Mouse (Mus musculus): ENCODE results near the gene Tmprss5.

DNA sequence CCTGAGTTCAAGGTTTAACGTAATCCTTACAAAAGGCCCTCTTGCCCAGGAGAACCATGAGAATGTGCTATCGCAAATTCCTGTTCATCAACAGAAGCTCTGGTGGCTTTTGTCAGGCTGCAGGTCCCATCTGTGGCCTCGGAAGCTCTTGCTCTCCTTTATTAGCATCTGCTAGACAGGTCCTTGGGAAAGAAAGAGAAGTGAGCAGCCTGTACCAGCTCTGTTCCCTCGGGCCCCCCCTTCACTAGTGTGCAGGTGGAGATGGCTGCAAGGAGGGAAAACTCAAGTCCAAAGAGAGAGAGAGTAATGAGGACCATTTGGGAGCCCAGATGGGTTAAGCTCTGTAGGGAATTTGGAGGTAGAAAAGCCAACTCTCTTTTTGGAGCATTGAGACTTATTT is 38.7 kb downstream of the Tmprss5 start:
- TF ChIP-seq CTCF (IDR thresholded peaks at IDR 0.05; ENCODE audit: borderline replicate concordance, control insufficient read depth, extremely low read depth, insufficient read depth, low read length, poor library complexity) = no peak
- no peak for TF ChIP-seq POLR2A (IDR thresholded peaks at IDR 0.05; ENCODE audit: control insufficient read depth, extremely low read depth, insufficient read depth, low read length, poor library complexity)

All from thymus, adult 2 months (tissue).